Mouse (Mus musculus): ENCODE results near the gene Ergic1.

Gene Ergic1

GRCm38 (mm10) chr17:26540083-26540482 is 21.2 kb upstream of the Ergic1 start:
- DNase-seq: no peak

- DNase-seq: no peak
Observed at GRCm38 (mm10) chr17:26544319-26544963, 16.8 kb upstream of the Ergic1 start.

DNA sequence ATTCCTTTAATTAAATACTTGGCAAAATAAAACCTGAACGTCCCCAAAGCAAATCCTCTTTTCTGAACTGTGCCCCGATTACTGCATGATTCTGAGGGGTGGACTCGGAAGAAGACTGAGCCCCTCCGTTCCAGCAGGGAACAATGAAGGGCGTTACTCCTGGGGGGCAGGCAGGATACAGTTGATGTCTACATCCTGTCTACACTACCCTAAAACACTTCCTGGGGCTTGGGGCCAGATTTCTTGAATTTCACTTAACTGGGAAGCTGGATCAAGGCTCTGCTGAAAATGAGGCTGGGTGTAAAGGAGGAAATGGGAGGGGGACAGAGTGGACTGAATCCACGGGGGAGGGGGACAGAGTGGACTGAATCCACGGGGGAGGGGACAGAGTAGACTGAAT is 13.5 kb upstream of the Ergic1 start:
- no peak for DNase-seq

DNA sequence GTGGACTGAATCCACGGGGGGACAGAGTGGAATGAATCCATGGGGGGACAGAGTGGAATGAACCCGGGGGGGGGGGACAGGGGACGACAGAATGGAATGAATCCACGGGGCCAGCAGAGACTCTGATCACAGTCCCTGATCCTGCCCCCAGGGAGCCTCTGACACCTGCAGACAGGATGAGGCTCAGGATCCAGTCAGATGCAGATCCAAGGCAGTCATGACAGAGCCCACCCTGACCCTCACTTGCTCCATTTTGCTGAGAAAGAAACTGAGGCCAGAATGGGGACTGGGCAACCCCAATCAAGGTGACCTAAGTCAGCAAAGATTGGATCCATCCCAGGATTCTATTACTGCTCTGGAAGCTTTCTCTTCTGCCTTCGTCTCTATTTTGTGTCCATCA is 12.7 kb upstream of the Ergic1 start:
- no peak for DNase-seq

- peak; percentile 29 for DNase-seq
Observed at GRCm38 (mm10) chr17:26549148-26549809, 12.0 kb upstream of the Ergic1 start.

- DNase-seq: no peak
Observed at GRCm38 (mm10) chr17:26551104-26551503, 10.2 kb upstream of the Ergic1 start.

- no peak for DNase-seq
Observed at GRCm38 (mm10) chr17:26553033-26553432, 8.3 kb upstream of the Ergic1 start.

DNA sequence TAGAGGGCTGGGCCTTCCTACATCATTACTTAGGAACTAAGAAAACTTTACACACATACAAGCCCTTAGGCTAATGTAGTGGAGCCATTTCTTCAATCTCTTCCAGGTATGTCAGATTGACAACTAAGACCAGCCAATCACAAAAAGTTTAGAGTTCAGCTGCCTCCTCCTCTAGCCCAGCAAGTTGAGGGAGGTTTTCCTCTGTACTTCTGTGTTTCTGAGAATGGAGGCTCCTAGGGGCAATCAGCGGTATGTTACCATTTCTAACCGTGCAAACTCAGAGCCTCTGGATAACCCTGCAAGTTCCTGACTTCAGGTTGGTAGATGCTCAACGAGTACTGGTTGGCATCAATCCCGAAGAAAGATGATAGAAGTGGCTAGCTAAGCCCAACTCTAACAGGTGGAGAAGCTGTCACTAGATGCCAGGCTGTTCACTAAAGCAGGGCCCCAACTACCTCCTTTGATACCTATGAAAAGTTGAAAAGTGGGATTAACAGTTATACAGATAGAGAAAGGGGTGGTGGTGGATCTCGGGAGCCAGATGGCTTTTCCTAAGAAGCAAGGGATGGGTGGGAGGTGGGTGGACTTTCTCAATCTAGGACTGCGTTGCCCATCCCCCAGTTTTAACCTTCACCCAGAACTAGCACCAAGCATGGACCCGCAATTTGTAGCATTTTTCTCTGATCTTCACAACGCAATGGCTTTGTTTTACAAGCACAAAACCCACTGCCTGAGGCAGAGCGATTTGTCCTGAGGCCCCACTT is 581 bp upstream of the Ergic1 start:
- no peak for DNase-seq

GRCm38 (mm10) chr17:26561651-26562181 is 427 bp downstream of the Ergic1 start, which contains the start of gene Dusp1:
Gene Dusp1 (minus strand): TSS chr17:26562128.
- DNase-seq: no peak

GRCm38 (mm10) chr17:26562292-26562691 is 1.0 kb downstream of the Ergic1 start:
- DNase-seq: no peak

GRCm38 (mm10) chr17:26563476-26563875 is 2.2 kb downstream of the Ergic1 start:
- DNase-seq: no peak

DNA sequence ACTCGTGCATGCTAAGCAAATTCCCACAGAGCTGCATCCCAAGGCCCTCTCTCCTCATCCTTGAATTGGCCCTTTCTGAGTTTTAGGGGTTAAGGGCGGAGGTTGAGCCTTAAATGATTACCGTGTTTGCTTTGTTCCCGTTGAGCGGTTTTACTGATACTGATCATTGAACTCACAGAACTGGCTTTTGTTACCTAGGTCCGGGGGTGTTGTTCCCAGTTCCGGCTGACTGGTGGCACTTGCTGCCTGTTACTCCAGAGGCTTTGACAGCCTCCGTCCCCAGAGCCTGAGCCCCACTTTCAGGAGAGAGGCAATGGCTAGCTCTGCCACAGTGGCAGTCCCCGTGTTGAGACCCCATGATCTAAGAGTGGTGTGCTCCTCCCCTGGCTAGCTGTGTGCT is 3.1 kb downstream of the Ergic1 start:
- no peak for DNase-seq

- DNase-seq: no peak
Observed at GRCm38 (mm10) chr17:26567142-26567817, 6.0 kb downstream of the Ergic1 start.

DNA sequence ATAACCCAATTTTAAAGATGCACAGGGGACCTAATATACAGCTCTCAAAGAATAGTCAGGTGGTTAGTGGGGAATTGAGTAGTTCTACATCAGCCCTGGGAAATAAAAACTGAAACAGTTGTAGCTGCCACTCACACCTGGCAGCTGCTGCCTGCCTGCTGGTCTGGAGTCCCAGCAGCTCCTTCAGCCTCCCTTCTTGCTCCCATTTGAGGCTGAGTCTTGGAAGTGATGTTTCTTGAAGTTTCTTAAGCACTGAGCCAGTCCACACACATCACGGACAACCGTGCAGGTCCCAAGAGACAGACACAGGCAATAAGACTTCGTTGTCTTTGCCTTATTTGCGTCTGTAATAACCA is 6.5 kb downstream of the Ergic1 start:
- no peak for DNase-seq

- DNase-seq: no peak
Observed at GRCm38 (mm10) chr17:26569594-26570350, 8.5 kb downstream of the Ergic1 start.

- no peak for DNase-seq
Observed at GRCm38 (mm10) chr17:26570651-26571118, 9.4 kb downstream of the Ergic1 start.

GRCm38 (mm10) chr17:26571377-26571776 is 10.1 kb downstream of the Ergic1 start:
- no peak for DNase-seq

GRCm38 (mm10) chr17:26572265-26572664 is 11.0 kb downstream of the Ergic1 start:
- no peak for DNase-seq

DNA sequence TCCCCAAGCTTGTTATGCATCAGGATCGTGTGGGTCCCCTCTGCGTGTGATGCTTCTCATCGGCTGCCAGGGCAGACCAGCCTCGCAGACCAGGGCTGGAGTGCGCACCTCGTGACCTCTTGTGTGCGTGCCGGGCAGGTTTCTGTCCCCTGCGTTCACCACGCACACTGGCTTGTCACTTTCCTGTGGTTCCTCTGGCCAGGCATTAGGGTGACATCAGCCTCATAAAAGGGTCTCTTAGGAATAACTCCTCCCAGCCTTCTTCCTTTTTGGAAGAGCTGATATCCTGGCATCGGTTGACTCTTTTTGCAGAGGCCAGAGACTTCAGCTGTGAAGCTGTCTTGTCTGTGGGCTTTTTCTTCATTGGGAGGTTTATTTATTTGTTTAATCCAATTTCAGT is 12.8 kb downstream of the Ergic1 start:
- no peak for DNase-seq

DNA sequence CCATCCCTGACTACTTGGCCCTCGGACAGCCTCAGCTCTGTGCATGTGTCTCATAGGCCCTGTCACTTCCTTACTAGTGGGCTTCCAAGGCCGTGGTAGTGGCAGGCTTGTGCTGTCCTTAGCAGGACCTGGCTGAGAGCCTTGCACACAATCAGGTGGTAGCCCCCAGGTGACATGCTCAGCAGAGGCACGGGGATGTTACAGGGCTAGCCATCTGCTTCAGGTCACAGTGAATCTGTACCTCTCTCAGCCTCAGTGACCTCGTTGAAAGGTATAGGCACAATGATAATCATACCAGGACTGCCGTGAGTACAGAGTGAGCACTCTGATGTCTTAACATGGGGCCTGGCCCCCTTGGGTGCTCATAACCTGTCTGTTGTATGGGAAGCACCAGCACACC is 13.4 kb downstream of the Ergic1 start:
- DNase-seq: no peak

DNA sequence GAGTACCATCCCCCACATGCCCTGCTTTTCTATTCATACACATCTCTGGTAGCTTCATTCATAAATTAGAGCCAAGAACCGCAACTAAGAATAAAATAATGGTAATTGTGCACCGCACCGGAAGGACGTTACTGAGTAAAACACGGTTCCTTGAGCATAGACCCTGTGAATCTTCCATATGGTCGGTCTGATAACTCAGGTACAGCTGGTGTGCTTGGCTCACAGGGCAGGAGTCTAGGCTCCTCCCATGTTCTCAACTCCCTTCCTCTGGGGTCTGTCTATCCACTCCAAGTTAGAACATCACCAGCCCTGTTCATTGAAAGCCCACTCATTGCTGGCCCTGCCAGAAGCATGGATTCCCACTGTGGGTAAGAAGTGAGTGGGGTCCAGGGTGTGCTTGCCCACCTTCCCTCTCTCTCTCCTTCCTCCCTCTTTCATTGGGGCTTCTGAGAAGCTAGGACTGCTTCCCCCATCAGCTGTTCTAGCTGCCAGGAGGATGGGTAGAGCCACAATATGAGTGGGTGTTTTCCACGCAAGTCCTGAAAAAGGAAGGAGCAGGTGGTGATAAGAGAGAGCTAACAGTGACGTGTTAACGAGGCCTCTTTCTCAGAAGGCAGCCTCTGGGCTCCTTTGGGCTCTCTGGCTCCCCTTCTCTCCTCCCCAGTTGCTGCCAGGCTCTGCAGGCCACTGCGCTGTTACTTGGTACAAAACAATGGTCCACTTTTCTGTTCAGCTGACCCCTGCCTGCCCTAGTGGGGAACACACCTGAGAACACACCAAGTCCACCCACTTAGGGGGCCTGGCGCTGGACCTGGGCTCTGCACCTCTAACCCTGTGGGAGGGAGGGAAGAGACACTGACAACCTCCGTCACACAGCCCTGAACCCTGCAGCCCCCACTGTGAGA is 14.7 kb downstream of the Ergic1 start:
- DNase-seq: no peak

Measured in liver (tissue).